Mouse (Mus musculus) liver, embryonic 16.5 days (tissue): Measurements from ENCODE around the gene Igfbp6. TPM values are rescaled to one million over a fixed set of nuclear protein-coding genes. Genes with fewer than 3 reads are reported as not detected.

Experiments
- ATAC-seq: fragments of 200-750 bp; cut with Nextera tagmentation; 2 replicates; pipeline ENCODE4 v1.8.0; 2017; ENCODE audit warnings: low read depth, mild to moderate bottlenecking, moderate number of reproducible peaks, moderate library complexity
- H3K27ac ChIP-seq: fragments of 300-500 bp; sonication (generic); 2 replicates; pipeline ENCODE4 v1.5.1; 2014; ENCODE audit warnings: mild to moderate bottlenecking, low read length
- H3K27me3 ChIP-seq: fragments of 300-500 bp; sonication (generic); 2 replicates; pipeline ENCODE4 v1.6.1; 2014; ENCODE audit warnings: low read depth, low read length, mixed read lengths; ENCODE audit not compliant: control insufficient read depth, insufficient read depth
- H3K36me3 ChIP-seq: fragments of 300-500 bp; sonication (generic); 2 replicates; pipeline ENCODE4 v1.6.1; 2014; ENCODE audit warnings: mild to moderate bottlenecking; ENCODE audit not compliant: control insufficient read depth, insufficient read depth
- H3K4me1 ChIP-seq: fragments of 300-500 bp; sonication (generic); 2 replicates; pipeline ENCODE4 v1.6.1; 2014; ENCODE audit warnings: low read depth, low read length, mixed read lengths; ENCODE audit not compliant: control insufficient read depth
- H3K4me2 ChIP-seq: fragments of 300-500 bp; sonication (generic); 2 replicates; pipeline ENCODE4 v1.6.1; 2014; ENCODE audit warnings: low read depth, low read length, mixed read lengths
- H3K4me3 ChIP-seq: fragments of 300-500 bp; sonication (generic); 2 replicates; pipeline ENCODE4 v1.5.1; 2014; ENCODE audit warnings: low read depth, mild to moderate bottlenecking, low read length
- H3K9ac ChIP-seq: fragments of 300-500 bp; sonication (generic); 2 replicates; pipeline ENCODE4 v1.6.1; 2014; ENCODE audit warnings: low read depth, low read length
- H3K9me3 ChIP-seq: fragments of 300-500 bp; sonication (generic); replicated peaks from 2 replicates; pipeline ENCODE4 v1.6.1; 2016; ENCODE audit warnings: low read length; ENCODE audit not compliant: control insufficient read depth
- WGBS: fragments of 180-500 bp; shearing (Covaris S2); extraction: QIAGEN DNeasy Blood & Tissue Kit; methylation state at CpG from one replicate; pipeline ENCODE4 v1.1.7; 2014; ENCODE audit not compliant: insufficient replicate concordance; 5-methylcytosine and 5-hydroxymethylcytosine counted together
- polyA plus RNA-seq: library from polyadenylated mRNA; unstranded; fragments of >200 nt; fragmentation: Nextera tagmentation; extraction: Ambion mirVana; gene quantifications from 2 replicates; pipeline ENCODE4 v1.2.1, GENCODE M21; 2015

Igfbp6 gene
- polyA plus RNA-seq, 1 experiment from 2014 or later: 2.4 TPM

GRCm38 (mm10) chr15:102177417-102177816, 33.3 kb downstream of the Igfbp6 start:
- Histone ChIP-seq H3K9me3 (no peaks in the 10 kb centered on the region), H3K9ac (no peak overlapping the region), H3K27ac (no peak overlapping the region), H3K4me3 (no peak overlapping the region), H3K4me2 (no peak overlapping the region), H3K4me1 (peaks cover 10% of the 10 kb centered on the region), H3K27me3 (no peaks in the 10 kb centered on the region), H3K36me3 (no peaks in the 10 kb centered on the region)
- no peak for ATAC-seq
- 67% methylated on average over 8 of the region's 8 CpGs for WGBS

DNA sequence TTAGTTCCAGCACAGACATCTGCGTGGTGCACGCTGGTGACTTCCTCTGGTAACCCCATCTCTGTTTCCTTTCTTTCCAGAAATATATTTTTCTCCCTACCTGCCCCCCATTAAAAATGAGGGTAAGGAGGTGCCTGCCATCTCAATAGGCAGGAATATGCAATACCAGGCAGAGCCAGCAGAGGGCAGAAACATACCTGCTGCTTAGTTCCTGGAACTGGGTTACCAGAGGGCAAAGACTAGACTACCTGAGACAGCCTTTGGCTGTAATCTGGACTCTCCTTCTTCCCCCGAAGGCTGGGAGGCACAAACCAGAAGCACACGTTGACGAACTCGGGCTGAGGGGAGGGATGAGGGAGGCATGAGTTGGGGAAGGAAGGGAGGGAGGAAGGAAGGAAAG, 34.1 kb downstream of the Igfbp6 start:
- no peaks in the 10 kb centered on the region for H3K36me3 ChIP-seq
- H3K9me3 ChIP-seq: no peaks in the 10 kb centered on the region
- no peak overlapping the region for H3K4me2 ChIP-seq
- ATAC-seq: peak; percentile 34; the same call in 1 of the 2 replicates
- peaks cover 10% of the 10 kb centered on the region for H3K4me1 ChIP-seq
- H3K4me3 ChIP-seq: no peak overlapping the region
- H3K27ac ChIP-seq: no peak overlapping the region
- WGBS: 16% methylated on average over 6 of the region's 6 CpGs
- H3K27me3 ChIP-seq: no peaks in the 10 kb centered on the region
- H3K9ac ChIP-seq: no peak overlapping the region

DNA sequence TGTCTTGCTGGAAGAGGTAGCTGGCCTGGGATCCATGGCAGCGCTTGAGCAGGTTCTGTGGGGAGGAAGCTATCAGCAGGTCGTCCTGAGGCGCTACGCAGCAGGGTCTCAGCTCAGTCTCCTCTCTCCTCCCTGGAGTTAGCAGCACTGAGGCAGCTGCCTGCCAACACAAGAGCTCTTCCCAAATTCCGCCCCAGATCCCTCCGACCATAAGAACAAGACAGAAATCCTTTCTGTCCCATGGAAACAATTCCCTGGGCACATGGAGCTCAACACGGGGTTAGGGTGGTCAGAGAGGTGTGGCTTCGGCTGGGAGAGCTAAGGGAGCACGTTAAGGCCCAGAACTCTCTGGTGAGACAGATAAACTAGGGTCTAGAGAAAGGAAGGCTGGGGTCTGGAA, 34.9 kb downstream of the Igfbp6 start:
- WGBS: 65% methylated on average over 9 of the region's 9 CpGs
- no peak overlapping the region for H3K4me3 ChIP-seq
- H3K4me1 ChIP-seq: peaks cover 10% of the 10 kb centered on the region
- H3K4me2 ChIP-seq: no peak overlapping the region
- ATAC-seq: no peak
- no peaks in the 10 kb centered on the region for H3K9me3 ChIP-seq
- H3K36me3 ChIP-seq: no peaks in the 10 kb centered on the region
- no peaks in the 10 kb centered on the region for H3K27me3 ChIP-seq
- H3K27ac ChIP-seq: no peak overlapping the region
- no peak overlapping the region for H3K9ac ChIP-seq

DNA sequence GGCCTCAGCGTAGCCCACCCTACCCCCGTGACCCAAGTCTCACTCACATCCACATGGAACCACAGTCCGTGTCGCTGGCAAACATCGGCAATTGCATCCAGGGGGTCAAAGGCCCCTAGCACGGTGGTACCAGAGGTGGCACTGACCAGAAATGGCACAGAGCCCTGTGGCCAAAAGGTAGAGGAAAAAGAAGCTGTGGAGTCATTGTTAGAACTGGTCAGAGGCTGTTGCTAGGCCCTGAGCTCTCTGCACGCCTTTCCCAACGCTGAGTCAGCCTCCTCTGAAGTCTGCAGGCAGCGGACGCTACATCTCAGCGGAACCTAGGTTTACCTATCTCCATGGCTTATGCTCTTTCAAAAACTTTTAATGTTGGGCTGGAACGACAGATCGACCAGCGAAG, 35.8 kb downstream of the Igfbp6 start:
- no peak overlapping the region for H3K27ac ChIP-seq
- H3K4me1 ChIP-seq: peaks cover 10% of the 10 kb centered on the region
- H3K9ac ChIP-seq: no peak overlapping the region
- H3K9me3 ChIP-seq: no peaks in the 10 kb centered on the region
- H3K36me3 ChIP-seq: no peaks in the 10 kb centered on the region
- H3K4me3 ChIP-seq: no peak overlapping the region
- WGBS: 80% methylated on average over 14 of the region's 14 CpGs
- no peak overlapping the region for H3K4me2 ChIP-seq
- no peak for ATAC-seq
- no peaks in the 10 kb centered on the region for H3K27me3 ChIP-seq

GRCm38 (mm10) chr15:102183076-102183475, 38.9 kb downstream of the Igfbp6 start:
- no peaks in the 10 kb centered on the region for H3K27me3 ChIP-seq
- H3K36me3 ChIP-seq: no peaks in the 10 kb centered on the region
- H3K4me1 ChIP-seq: peaks cover 5% of the 10 kb centered on the region; the same call in 1 of the 2 replicates
- H3K4me2 ChIP-seq: no peak overlapping the region
- WGBS: 61% methylated on average over 3 of the region's 3 CpGs
- no peak overlapping the region for H3K4me3 ChIP-seq
- H3K27ac ChIP-seq: no peak overlapping the region
- no peak overlapping the region for H3K9ac ChIP-seq
- no peak for ATAC-seq
- H3K9me3 ChIP-seq: no peaks in the 10 kb centered on the region

GRCm38 (mm10) chr15:102186239-102186638, 42.1 kb downstream of the Igfbp6 start:
- no peaks in the 10 kb centered on the region for H3K36me3 ChIP-seq
- H3K4me2 ChIP-seq: peak overlapping the region; percentile 28; the same call in 1 of the 2 replicates
- H3K27me3 ChIP-seq: no peaks in the 10 kb centered on the region
- ATAC-seq: peak; percentile 69
- no peak overlapping the region for H3K4me3 ChIP-seq
- 71% methylated on average over 11 of the region's 11 CpGs for whole genome bisulfite sequencing
- peaks cover 6% of the 10 kb centered on the region; the same call in 1 of the 2 replicates for H3K4me1 ChIP-seq
- H3K27ac ChIP-seq: peak overlapping the region; percentile 58
- no peaks in the 10 kb centered on the region for H3K9me3 ChIP-seq
- no peak overlapping the region for H3K9ac ChIP-seq

GRCm38 (mm10) chr15:102188096-102188495, 43.9 kb downstream of the Igfbp6 start:
- Histone ChIP-seq H3K36me3 (no peaks in the 10 kb centered on the region), H3K4me2 (peak overlapping the region; percentile 33), H3K9ac (no peak overlapping the region; the same call in 1 of the 2 replicates), H3K4me1 (peaks cover 7% of the 10 kb centered on the region), H3K4me3 (peak overlapping the region; percentile 39; the same call in 1 of the 2 replicates), H3K27ac (no peak overlapping the region), H3K27me3 (no peaks in the 10 kb centered on the region), H3K9me3 (no peaks in the 10 kb centered on the region)
- 76% methylated on average over 10 of the region's 10 CpGs for WGBS
- no peak for ATAC-seq

- Histone ChIP-seq H3K27ac (peak overlapping the region; percentile 34; the same call in 1 of the 2 replicates), H3K4me1 (peaks cover 11% of the 10 kb centered on the region), H3K9me3 (no peaks in the 10 kb centered on the region), H3K4me3 (peak overlapping the region; percentile 39), H3K9ac (peak overlapping the region; percentile 40; the same call in 1 of the 2 replicates), H3K36me3 (no peaks in the 10 kb centered on the region), H3K4me2 (peak overlapping the region; percentile 33), H3K27me3 (no peaks in the 10 kb centered on the region)
- peak; percentile 53 for ATAC-seq
- 34% methylated on average over 6 of the region's 6 CpGs for WGBS
These were observed 44.7 kb downstream of the Igfbp6 start for GRCm38 (mm10) chr15:102188883-102189282.

GRCm38 (mm10) chr15:102191699-102192098, 47.5 kb downstream of the Igfbp6 start:
- no peak overlapping the region for H3K4me3 ChIP-seq
- no peaks in the 10 kb centered on the region for H3K27me3 ChIP-seq
- no peaks in the 10 kb centered on the region for H3K9me3 ChIP-seq
- peak; percentile 49 for ATAC-seq
- H3K4me1 ChIP-seq: peaks cover 16% of the 10 kb centered on the region
- H3K27ac ChIP-seq: peak overlapping the region; percentile 49
- no peak overlapping the region for H3K9ac ChIP-seq
- 55% methylated on average over 7 of the region's 7 CpGs for WGBS
- H3K4me2 ChIP-seq: no peak overlapping the region
- no peaks in the 10 kb centered on the region for H3K36me3 ChIP-seq
